Mouse (Mus musculus) central nervous system, embryonic 14 days (tissue): ENCODE measurements around the gene Zfp593. TPM values are rescaled to one million over a fixed set of nuclear protein-coding genes. Genes with fewer than 3 reads are reported as not detected.

Experiments used
- polyA plus RNA-seq: library from polyadenylated mRNA; depleted of rRNA; stranded (reverse); fragments of >200 nt; gene quantifications from 2 replicates; pipeline ENCODE4 v1.2.3, GENCODE M21; 2012; rRNA removed

Zfp593 gene
- polyA plus RNA-seq, result 13.7 and 14.4 TPM in 2 replicates

DNA sequence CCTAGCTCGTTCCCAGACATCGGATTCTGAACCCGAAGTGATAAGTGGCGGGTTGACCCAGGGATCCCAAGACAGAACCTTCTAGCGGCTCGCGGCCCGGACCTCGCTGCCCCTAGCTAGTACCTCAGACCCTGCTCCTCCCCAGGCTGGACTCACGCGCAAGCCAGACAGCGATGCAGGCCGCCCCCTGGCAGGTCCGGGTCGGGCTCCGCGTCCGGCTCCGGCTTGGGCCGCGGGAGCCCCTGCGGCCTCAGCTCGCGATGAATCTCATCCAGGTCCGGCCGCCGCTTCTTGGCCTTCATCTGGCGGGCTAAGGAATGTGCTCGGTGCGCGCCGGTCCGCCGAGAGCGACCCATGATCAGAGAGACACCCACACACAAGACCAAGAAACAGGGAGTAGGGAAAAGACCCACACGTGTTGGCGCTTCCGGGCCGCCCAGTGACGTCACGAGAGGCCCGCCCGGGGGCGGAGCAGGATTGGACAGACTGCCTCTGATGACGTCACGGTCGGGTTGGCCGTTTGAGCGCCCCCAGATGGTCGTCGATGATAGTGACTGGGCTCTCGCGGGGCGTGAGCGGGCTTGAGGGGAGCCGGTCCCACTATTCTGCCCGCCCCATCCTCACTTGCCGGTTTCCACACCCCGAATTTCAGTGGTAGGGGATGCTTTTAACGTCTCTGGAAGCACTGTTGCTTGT lies at the start of gene Zfp593:
Gene Zfp593 (minus strand): TSS at position 445 of the 696 bp plus-strand sequence.

DNA sequence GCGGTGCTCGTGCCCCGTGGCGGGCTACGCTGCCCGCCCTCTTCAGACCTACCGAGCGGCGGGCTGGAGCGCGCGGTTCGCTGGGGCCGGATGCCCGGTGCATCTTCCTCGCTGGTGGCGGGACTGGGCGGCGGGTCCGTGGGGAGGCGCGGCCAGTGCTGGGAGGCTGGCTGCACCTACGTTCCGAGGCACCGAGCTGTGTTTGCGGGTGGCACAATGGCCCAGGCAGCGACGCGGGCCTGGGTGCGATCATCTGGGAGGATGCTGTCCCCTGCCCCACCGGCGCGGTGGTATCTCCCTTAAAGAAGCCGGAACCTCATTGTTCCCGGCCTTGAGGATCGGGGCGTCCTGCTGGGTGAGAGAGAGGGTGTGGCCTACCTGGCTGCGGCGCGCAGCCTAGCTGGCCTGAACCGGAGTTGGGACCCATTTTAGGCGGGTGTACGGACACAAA lies 42.2 kb upstream of the Zfp593 start, which contains the start of gene Pdik1l:
Gene Pdik1l (minus strand): TSS at position 321 of the 451 bp plus-strand sequence.

DNA sequence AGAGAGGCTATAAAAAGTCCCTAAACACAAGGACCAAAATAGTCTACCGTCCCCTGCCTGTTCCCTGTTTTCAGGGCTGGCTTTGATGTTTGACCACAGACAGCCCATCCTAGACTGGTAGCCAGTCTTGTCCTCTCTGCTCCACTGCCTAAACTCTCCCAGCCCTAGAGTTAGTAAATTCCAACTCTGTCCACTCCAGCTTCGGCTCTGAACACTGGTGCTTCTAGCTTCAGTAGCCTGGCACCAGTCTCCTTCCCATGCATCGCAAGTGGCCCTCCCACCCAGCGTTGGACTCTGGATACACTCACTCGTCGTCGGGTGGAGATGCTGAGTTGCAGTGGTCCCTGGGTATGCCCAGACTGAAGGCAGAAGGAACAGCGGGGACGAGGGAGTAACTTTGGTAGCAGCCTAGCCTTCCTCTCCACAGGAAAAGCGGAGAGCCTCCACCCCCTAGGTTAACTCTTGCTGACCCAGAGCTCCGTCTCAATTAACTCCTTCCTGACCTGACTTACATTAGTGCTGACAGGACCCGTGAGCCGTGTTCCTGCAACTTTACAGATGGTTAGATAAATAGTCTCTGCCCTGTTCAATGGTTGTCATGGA lies 8.4 kb upstream of the Zfp593 start, which contains the start of gene Grrp1:
Gene Grrp1 (minus strand): TSS at position 385 of the 603 bp plus-strand sequence.

DNA sequence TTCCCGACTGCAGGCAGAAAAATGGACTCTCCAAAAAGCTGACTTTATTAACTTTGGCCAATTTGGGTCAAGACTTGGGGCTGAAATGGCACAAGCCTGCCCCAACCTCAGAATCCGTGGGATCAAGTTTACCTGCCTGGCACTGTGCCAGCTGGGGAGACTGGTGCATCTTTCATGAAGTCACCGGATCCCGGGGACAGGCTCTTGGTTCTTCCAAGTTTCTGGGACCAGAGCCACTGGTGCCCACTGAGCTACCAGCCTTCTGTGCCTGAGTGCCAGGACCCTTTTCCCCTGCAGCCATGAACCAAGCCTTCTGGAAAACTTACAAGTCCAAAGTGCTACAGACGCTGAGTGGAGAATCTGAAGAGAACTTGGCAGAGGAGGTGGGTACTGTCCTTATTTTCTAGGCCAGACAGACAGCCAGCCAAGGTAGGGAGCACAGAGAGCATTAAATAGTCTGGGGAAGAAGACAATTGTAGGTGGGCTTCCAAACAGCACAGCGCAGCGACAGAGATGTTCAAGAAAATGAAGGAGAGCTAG lies 1.4 kb upstream of the Zfp593 start, which contains the start of gene Gm30191:
Gene Gm30191 (plus strand): TSS at position 217 of the 540 bp plus-strand sequence.

DNA sequence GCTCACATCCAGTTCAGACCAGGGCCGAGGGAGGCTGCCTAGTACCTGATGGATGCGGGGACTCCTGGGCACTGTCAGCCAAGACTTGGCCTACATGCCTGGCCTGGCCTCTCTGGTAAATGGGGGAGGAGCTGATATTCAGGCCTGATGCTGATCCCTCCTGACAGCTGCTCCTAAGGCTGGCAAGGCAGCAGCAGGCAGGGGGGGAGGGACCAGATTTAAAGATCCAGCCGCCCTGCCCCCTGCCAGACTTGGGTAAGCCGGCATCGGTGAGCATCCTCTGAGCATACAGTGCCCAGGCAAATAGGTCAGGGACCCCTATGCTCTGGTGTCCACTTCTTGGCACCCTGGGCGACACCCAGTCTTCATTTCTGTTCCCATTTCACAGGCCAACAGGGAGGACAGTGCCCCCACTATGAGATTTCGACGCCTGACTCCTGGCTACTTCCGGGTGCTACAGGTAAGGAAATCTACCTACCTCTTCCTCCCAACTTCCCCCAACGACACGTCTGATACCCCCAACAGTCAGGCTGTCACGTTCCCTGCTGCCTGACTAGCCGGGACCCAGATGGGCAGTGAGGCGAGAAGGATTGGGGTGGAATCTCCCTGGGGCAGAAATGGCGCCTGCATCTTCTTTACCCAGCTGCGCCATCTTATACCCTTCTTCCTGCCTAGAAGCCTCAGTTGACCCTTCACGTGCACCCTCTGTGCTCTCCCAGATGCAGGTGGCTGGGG lies 1.7 kb downstream of the Zfp593 start, which contains the start of gene E130218I03Rik:
Gene E130218I03Rik (plus strand): TSS at position 147 of the 735 bp plus-strand sequence.

DNA sequence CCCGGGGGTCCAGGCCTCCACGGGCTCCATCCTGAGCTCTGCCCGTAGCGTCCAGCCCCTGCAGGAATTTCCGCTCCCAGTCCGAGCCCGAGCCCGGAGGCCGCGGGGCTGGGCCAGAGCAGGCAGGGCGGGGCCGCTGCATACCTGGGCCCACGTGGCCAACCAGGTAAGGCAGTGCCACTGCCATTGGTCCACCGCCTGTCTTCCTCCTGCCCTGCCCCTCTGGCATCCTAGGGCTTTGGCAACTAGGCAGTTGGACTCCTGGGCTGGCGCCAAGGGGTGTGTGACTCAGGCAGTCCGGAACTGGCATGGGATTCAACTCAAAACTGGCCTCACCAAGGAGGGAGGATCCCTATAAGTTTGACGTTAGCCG lies 7.1 kb downstream of the Zfp593 start, which contains the start of gene Cnksr1:
Gene Cnksr1 (minus strand): TSS at position 121 of the 373 bp plus-strand sequence.

DNA sequence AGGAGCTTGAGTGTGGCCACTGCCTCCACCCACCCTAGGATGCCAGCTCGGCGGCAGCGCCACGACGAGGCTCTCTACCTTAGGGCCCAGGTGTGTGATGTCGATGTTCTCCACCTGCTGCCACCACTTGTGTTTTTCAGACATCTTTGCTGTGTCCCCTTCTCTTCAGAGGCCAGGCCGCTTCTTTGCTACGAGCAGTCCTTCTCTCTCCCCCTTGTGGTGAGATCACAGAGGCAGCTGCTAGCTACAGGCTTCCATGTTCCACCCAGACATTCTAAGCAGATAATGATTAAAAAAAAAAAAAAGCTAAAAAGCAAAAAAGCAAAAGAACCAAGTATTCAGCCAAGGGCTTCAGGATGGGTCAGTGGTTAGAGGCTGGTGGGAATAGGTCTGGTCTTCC lies 18.2 kb downstream of the Zfp593 start, which contains the start of gene Catsper4:
Gene Catsper4 (minus strand): TSS at position 190 of the 400 bp plus-strand sequence.

DNA sequence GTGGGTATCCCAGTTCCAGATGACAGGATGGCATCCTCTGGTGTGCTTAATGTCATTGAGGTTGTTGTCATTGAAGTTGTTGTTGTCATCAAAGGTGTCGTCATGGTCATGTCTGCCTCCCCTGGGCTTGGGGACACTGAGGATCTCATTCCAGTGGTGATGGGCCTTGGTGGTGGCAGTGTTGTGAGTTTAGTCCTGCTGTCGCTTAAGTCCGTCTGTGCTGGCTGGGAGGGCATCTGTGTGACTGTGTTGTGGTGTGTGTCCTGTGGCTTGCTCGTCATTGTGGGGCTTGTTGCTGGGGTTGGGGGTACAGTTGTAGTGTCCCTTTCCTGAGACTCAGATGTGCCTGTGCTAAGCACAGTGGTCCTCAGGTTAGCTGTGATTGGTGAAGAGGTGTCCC lies 42.5 kb downstream of the Zfp593 start, which contains the start of gene Gm7534:
Gene Gm7534 (minus strand): TSS at position 101 of the 400 bp plus-strand sequence.

Other genes starting within 250 kb of the Zfp593 start
- 48.2 and 49.5 TPM in 2 replicates for gene Dhdds, start 244.7 kb downstream of the Zfp593 start, polyA plus RNA-seq
- 0.32 and 0.36 TPM in 2 replicates for gene Lin28a, start 226.8 kb downstream of the Zfp593 start, polyA plus RNA-seq
- 0.04 TPM in 1 of 2 replicates, not detected in the other for gene Zfp683, start 191.8 kb downstream of the Zfp593 start, polyA plus RNA-seq
- gene Crybg2, start 184.8 kb downstream of the Zfp593 start, polyA plus RNA-seq, result 1.2 and 2.1 TPM in 2 replicates
- gene Cd52, start 150.5 kb downstream of the Zfp593 start, polyA plus RNA-seq, result 7.7 and 8.2 TPM in 2 replicates
- gene Ubxn11, start 143.0 kb downstream of the Zfp593 start, polyA plus RNA-seq, result 23.9 and 27.0 TPM in 2 replicates
- 205 and 259 TPM in 2 replicates for gene Sh3bgrl3, start 116.8 kb downstream of the Zfp593 start, polyA plus RNA-seq
- gene Cep85, start 58.5 kb downstream of the Zfp593 start, polyA plus RNA-seq, result 28.7 and 29.6 TPM in 2 replicates
- not detected in 2 replicates for gene Gm7534, start 42.6 kb downstream of the Zfp593 start, polyA plus RNA-seq
- gene Catsper4, start 18.2 kb downstream of the Zfp593 start, polyA plus RNA-seq, result 0.16 and 0.18 TPM in 2 replicates
- gene Cnksr1, start 7.2 kb downstream of the Zfp593 start, polyA plus RNA-seq, result 0.26 and 0.80 TPM in 2 replicates
- gene E130218I03Rik, start 1.9 kb downstream of the Zfp593 start, polyA plus RNA-seq, result 0.04 TPM in 1 of 2 replicates, not detected in the other
- gene Gm30191, start 1.3 kb upstream of the Zfp593 start, polyA plus RNA-seq, result 0.16 TPM in 1 of 2 replicates, not detected in the other
- 14.5 and 17.0 TPM in 2 replicates for gene Grrp1, start 8.5 kb upstream of the Zfp593 start, polyA plus RNA-seq
- gene Pdik1l, start 42.3 kb upstream of the Zfp593 start, polyA plus RNA-seq, result 15.2 and 16.8 TPM in 2 replicates
- gene Trim63, start 69.5 kb upstream of the Zfp593 start, polyA plus RNA-seq, result 0.17 and 1.2 TPM in 2 replicates
- 0.02 and 0.10 TPM in 2 replicates for gene Slc30a2, start 97.6 kb upstream of the Zfp593 start, polyA plus RNA-seq
- gene Extl1, start 138.3 kb upstream of the Zfp593 start, polyA plus RNA-seq, result 0.34 and 2.1 TPM in 2 replicates
- 13.7 and 15.8 TPM in 2 replicates for gene Pafah2, start 150.7 kb upstream of the Zfp593 start, polyA plus RNA-seq
- 1,707 and 1,926 TPM in 2 replicates for gene Stmn1, start 222.7 kb upstream of the Zfp593 start, polyA plus RNA-seq